Mouse (Mus musculus) ES-Bruce4 (cell line): ENCODE measurements at regions not wholly inside any gene's neighbourhood (a gene's known extent, or its start where the extent isn't known, plus 50 kb on each side); places are given as distances from the start of the nearest gene placed in this dataset.

ENCODE experiments used
- CTCF ChIP-seq: IDR thresholded peaks from one replicate; pipeline ENCODE4 v1.8.1; 2011; ENCODE audit warnings: low read depth, low read length
- POLR2A ChIP-seq: IDR thresholded peaks from one replicate; pipeline ENCODE4 v1.8.1; 2011; ENCODE audit warnings: low read length; ENCODE audit not compliant: insufficient read depth

GRCm38 (mm10) chr12:33496306-33496705, 66.9 kb downstream of the Twistnb start:
- TF ChIP-seq POLR2A, result no peak
- no peak for TF ChIP-seq CTCF
